Mouse (Mus musculus) embryonic fibroblast, embryonic 13.5 days (primary cell): ENCODE data around the gene Gm6676.
"Not testable (repeated sequence)": the region's sequence is repeated elsewhere in the genome, so short reads cannot be mapped to it uniquely, and the experiment has no call there.

Experiments used
- CTCF ChIP-seq: IDR thresholded peaks from 2 replicates; pipeline ENCODE4 v1.5.1; 2011; ENCODE audit warnings: mild to moderate bottlenecking, control low read depth, low read length, moderate library complexity, borderline replicate concordance; ENCODE audit not compliant: insufficient read depth
- POLR2A ChIP-seq: IDR thresholded peaks from 2 replicates; pipeline ENCODE4 v1.6.1; 2011; ENCODE audit warnings: low read depth, mild to moderate bottlenecking, control low read depth, low read length, moderate library complexity

DNA sequence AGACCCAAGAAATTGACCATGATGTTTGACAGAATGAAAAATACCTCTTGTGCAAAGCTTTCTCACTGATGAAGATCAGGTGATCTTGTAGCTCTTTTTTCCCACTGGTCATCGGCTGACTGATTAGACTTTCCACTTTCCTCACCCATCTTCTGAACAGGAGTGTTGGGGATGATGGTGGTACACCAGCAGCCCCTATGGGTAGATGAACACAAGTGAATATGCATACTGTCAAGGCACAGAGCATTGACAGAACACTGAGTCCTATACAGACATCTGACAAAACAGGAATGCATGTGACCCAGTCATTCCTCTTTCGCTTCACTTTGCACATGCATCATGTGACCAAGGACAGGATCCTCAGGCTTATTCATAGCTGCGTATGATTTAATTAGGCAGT is 24.7 kb downstream of the Gm6676 start, which contains the start of gene Gm3696:
- TF ChIP-seq CTCF, POLR2A: not testable (repeated sequence)
